Mouse (Mus musculus) hindbrain, embryonic 13.5 days (tissue): ENCODE measurements around the gene Carns1. TPM values are rescaled to one million over a fixed set of nuclear protein-coding genes. Genes with fewer than 3 reads are reported as not detected.
A peak's percentile ranks its signal among the peaks of the same experiment; 100 is the strongest.

ENCODE experiments used
- ATAC-seq: fragments of 200-750 bp; cut with Nextera tagmentation; 2 replicates; pipeline ENCODE4 v1.8.0; 2017; ENCODE audit warnings: moderate TSS enrichment; ENCODE audit not compliant: low FRiP score
- H3K27ac ChIP-seq: fragments of 300-500 bp; sonication (generic); 2 replicates; pipeline ENCODE4 v1.5.1; 2015; ENCODE audit warnings: inconsistent platforms, mild to moderate bottlenecking, moderate library complexity
- H3K27me3 ChIP-seq: fragments of 300-500 bp; sonication (generic); 2 replicates; pipeline ENCODE4 v1.6.1; 2015; ENCODE audit warnings: mild to moderate bottlenecking, inconsistent platforms
- H3K36me3 ChIP-seq: fragments of 300-500 bp; sonication (generic); 2 replicates; pipeline ENCODE4 v1.6.1; 2015; ENCODE audit warnings: mild to moderate bottlenecking, inconsistent platforms
- H3K4me1 ChIP-seq: fragments of 300-500 bp; sonication (generic); replicated peaks from 2 replicates; pipeline ENCODE4 v1.6.1; 2015; ENCODE audit warnings: inconsistent platforms
- H3K4me2 ChIP-seq: fragments of 300-500 bp; sonication (generic); 2 replicates; pipeline ENCODE4 v1.6.1; 2015; ENCODE audit warnings: inconsistent platforms, mild to moderate bottlenecking, moderate library complexity
- H3K4me3 ChIP-seq: fragments of 300-500 bp; sonication (generic); 2 replicates; pipeline ENCODE4 v1.5.1; 2015; ENCODE audit warnings: mild to moderate bottlenecking, inconsistent platforms
- H3K9ac ChIP-seq: fragments of 300-500 bp; sonication (generic); 2 replicates; pipeline ENCODE4 v1.6.1; 2015; ENCODE audit warnings: mild to moderate bottlenecking, inconsistent platforms
- H3K9me3 ChIP-seq: fragments of 300-500 bp; sonication (generic); 2 replicates; pipeline ENCODE4 v1.6.1; 2016; ENCODE audit warnings: inconsistent platforms
- WGBS: fragments of 180-500 bp; shearing (Covaris S2); methylation state at CpG from one replicate; pipeline ENCODE4 v1.1.7; 2015; 5-methylcytosine and 5-hydroxymethylcytosine counted together
- polyA plus RNA-seq: library from polyadenylated mRNA; unstranded; fragments of >200 nt; fragmentation: Nextera tagmentation; extraction: Ambion mirVana; gene quantifications from 2 replicates; pipeline ENCODE4 v1.2.1, GENCODE M21; 2015

Gene Carns1
- polyA plus RNA-seq, result 5.1 and 5.6 TPM in 2 replicates

DNA sequence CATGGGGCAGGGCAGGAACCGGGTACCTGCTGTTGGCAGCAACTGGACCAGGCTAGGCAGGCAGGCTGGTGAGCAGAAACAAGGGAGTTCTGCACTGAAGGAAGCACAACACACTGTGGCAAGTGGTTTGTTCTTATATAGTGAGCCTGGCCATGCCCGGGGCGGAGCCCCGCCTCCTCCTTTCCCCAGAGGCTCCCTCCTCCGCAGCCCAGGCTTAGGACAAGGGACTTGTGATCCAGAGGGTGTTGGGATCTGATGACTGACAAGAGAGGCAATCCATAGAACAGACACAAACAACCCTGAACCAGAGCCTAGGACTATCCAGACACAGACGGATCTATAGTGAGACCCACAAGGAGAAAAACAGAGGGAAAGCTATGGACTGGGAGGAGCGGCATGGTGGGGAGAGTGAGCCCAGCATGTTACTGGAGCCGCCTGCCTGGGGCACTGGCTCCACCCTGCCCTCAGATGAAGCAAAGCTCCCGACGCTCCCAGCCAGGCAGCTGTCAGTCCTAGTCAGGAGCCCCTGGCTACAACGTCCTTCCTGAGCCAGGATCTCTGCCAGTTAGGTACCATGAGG is at the start of gene Carns1:
Gene Carns1 (minus strand): TSS at position 112 of the 580 bp plus-strand sequence.
- Histone ChIP-seq H3K27ac (no peak within 1 kb of the TSS), H3K4me3 (peak within 1 kb of the TSS; percentile 4), H3K9me3 (no peaks in the 10 kb centered on the region), H3K4me2 (peak within 1 kb of the TSS; percentile 31), H3K4me1 (peaks cover 17% of the 10 kb centered on the region), H3K27me3 (0 out of 2 replicates have a peak, but pooled peaks cover 2% of the 10 kb centered on the region), H3K36me3 (no peaks in the 10 kb centered on the region), H3K9ac (peak within 1 kb of the TSS; percentile 60; the same call in 1 of the 2 replicates)
- 4% methylated on average over 11 of the region's 11 CpGs for WGBS
- peak; percentile 37; the same call in 1 of the 2 replicates for ATAC-seq

DNA sequence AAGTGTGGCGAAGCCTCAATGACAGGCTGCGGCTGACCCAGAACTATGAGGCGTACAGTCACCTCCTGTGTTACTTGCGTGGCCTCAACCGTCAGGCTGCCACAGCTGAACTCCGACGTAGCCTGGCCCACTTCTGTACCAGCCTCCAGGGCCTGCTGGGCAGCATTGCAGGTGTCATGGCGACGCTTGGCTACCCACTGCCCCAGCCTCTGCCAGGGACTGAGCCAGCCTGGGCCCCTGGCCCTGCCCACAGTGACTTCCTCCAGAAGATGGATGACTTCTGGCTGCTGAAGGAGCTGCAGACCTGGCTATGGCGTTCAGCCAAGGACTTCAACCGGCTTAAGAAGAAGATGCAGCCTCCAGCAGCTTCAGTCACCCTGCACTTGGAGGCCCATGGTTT is 46.9 kb upstream of the Carns1 start:
- ATAC-seq, result no peak
- H3K4me3 ChIP-seq, result no peak overlapping the region
- H3K36me3 ChIP-seq, result no peaks in the 10 kb centered on the region
- H3K4me2 ChIP-seq, result no peak overlapping the region
- peaks cover 25% of the 10 kb centered on the region for H3K4me1 ChIP-seq
- H3K27me3 ChIP-seq, result peaks cover 59% of the 10 kb centered on the region
- peak overlapping the region; percentile 6; the same call in 1 of the 2 replicates for H3K9ac ChIP-seq
- no peaks in the 10 kb centered on the region for H3K9me3 ChIP-seq
- WGBS, result 77% methylated on average over 11 of the region's 11 CpGs
- no peak overlapping the region for H3K27ac ChIP-seq

DNA sequence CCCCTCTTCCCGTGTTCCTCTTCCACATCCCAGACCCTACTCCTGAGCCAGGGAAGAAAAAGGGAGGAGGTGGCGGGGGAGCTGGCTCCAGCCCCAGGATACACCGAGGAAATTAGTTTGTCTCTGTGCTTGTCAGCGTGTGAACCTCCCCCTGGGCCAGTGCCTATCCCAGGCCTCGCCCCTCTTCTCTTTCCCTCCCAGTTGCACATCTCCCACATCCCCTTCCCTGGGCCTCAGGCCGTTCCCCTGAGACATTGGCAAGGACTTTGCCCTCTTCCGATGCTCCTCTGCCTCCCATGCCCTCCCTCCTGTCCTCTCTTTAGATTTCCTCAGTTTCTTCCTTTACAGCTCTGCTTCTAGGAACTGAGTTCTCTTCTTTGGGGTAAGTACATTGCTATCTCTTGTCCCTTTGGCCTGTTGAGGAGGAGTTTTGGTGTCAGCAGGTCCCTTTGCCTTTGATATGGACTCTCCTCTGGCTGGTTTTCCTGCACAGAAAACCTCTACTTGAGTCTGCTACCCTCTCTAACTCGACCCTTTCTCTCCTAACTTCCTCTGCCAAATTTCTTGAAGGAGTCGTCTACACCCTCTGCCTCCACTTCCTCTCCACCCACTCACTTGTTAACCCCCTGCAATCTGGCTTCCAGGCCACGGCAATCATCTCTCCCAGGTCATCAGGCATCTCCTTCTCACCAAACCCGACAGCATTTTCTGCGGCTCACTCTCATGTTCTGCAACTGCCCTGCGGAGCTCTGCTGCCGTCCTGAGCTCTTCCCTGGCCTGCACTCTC is 45.9 kb upstream of the Carns1 start:
- Histone ChIP-seq H3K4me3 (no peak overlapping the region), H3K36me3 (no peaks in the 10 kb centered on the region), H3K9ac (peak overlapping the region; percentile 19; the same call in 1 of the 2 replicates), H3K4me2 (no peak overlapping the region), H3K4me1 (peaks cover 34% of the 10 kb centered on the region), H3K27me3 (peaks cover 63% of the 10 kb centered on the region), H3K9me3 (no peaks in the 10 kb centered on the region), H3K27ac (no peak overlapping the region)
- WGBS, result 46% methylated on average over 14 of the region's 14 CpGs
- ATAC-seq, result no peak

DNA sequence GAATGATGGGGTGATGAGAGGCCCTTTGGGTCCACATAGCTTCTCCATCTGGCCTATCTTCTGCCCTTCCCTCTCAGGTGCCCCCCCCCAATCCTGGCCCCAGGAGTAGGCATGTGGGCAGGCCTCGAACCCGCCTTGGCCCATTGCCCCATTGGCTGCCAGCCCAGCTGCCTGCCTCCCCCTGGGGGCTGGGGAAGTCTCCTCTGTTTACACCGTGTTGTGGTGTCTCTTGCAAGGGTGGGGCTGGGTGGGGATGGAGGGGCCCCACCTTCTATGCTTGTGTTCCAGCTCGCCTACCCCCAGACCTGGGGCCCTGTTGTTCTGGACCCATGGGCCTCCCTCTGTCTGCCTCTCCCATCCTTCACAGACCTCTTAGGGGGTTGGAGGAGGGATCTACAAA is 45.1 kb upstream of the Carns1 start:
- Histone ChIP-seq H3K27me3 (peaks cover 67% of the 10 kb centered on the region), H3K4me1 (peaks cover 40% of the 10 kb centered on the region), H3K9me3 (no peaks in the 10 kb centered on the region), H3K4me2 (no peak overlapping the region), H3K9ac (peak overlapping the region; percentile 19; the same call in 1 of the 2 replicates), H3K27ac (no peak overlapping the region), H3K36me3 (no peaks in the 10 kb centered on the region), H3K4me3 (no peak overlapping the region)
- 51% methylated on average over 4 of the region's 4 CpGs for WGBS
- ATAC-seq, result no peak

DNA sequence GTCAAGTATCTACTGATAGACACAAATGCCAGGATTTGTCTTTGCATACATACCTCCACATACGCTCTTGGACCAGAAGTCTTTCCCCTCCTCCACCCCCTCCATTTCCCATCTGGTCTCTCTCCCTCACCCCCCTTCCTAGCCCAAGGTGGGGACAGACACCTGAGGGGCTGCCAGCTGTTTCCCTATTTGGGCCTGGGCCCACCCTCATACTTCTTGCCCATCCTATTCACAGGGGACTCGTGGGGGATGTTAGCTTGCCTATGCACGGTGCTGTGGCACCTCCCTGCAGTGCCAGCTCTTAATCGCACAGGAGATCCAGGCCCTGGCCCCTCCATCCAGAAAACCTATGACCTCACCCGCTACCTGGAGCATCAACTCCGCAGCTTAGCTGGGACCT is 44.7 kb upstream of the Carns1 start:
- WGBS, result 86% methylated on average over 6 of the region's 6 CpGs

DNA sequence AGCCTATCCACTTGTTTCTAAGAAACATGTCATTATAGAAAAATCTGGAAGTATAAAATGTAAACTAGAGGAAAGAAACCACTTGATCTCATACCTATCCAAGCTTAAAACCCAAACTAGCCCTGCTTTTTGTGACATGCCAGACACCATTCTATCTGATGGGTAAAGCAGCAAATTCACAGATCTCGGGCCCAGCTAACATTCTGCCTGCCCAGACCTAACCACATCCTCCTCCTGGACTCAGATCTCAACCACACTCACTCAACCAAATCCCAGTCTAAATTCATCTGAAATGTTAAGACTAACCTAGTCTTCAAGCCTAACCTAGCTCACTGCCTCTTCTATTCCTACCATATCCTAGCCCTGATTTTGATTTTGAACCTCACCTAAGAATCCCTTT is 43.5 kb upstream of the Carns1 start:
- no peaks in the 10 kb centered on the region for H3K9me3 ChIP-seq
- ATAC-seq, result no peak
- H3K27ac ChIP-seq, result no peak overlapping the region
- peaks cover 56% of the 10 kb centered on the region for H3K4me1 ChIP-seq
- H3K4me2 ChIP-seq, result no peak overlapping the region
- H3K36me3 ChIP-seq, result no peaks in the 10 kb centered on the region
- 80% methylated on average over 1 of the region's 1 CpGs for WGBS
- H3K27me3 ChIP-seq, result peaks cover 79% of the 10 kb centered on the region
- no peak overlapping the region for H3K4me3 ChIP-seq
- no peak overlapping the region for H3K9ac ChIP-seq

More for the DNA sequence above, 44.7 kb upstream of the Carns1 start:
- no peak for ATAC-seq
- Histone ChIP-seq H3K4me1 (peaks cover 44% of the 10 kb centered on the region), H3K36me3 (no peaks in the 10 kb centered on the region), H3K27ac (no peak overlapping the region), H3K27me3 (peaks cover 70% of the 10 kb centered on the region), H3K4me2 (no peak overlapping the region), H3K4me3 (no peak overlapping the region), H3K9me3 (no peaks in the 10 kb centered on the region), H3K9ac (no peak overlapping the region)

DNA sequence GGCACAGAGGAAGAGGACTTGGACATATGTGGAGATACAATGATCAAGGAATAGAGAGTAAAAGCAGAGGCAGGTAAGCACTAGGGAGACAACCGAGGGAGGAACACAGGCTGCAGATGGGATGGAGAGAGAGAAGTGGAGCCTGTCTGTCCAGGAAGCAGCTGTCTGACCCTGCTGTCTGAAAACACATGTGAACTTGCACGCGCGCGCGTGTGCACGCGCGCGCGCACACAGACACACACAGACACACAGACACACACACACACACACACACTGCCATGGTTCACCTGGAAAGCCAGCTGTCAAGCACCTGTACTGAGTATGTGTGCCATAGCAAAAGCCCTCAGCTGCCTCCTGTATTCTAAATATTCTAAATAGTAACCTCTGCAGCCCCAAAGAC is 43.0 kb upstream of the Carns1 start:
- Histone ChIP-seq H3K4me2 (no peak overlapping the region), H3K4me1 (peaks cover 61% of the 10 kb centered on the region), H3K9ac (no peak overlapping the region; the same call in 1 of the 2 replicates), H3K27ac (no peak overlapping the region), H3K27me3 (peaks cover 81% of the 10 kb centered on the region), H3K4me3 (no peak overlapping the region), H3K9me3 (no peaks in the 10 kb centered on the region), H3K36me3 (no peaks in the 10 kb centered on the region)
- WGBS, result 91% methylated on average over 10 of the region's 11 CpGs
- no peak for ATAC-seq

DNA sequence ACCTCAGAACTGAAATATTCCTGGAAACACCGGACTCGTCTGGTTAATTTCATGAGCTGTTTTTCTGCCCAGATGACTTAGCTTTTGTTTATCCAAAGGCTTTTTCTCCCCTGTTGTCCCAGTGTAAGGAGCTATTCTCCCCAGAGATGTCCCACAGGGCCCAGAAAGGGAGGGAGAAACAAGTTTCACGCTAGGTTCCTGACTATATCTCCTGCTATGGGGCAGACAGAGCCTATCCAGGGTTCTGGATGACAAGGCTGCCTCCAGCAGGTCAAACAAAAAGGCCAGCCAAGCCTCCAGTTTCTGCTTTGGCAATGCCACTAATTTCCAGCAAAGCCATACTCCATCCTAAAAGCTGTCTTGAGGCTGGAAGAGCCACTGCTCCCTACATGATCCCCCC is 42.6 kb upstream of the Carns1 start:
- no peaks in the 10 kb centered on the region for H3K36me3 ChIP-seq
- 52% methylated on average over 3 of the region's 3 CpGs for WGBS
- no peak overlapping the region for H3K4me3 ChIP-seq
- ATAC-seq, result no peak
- peaks cover 85% of the 10 kb centered on the region for H3K27me3 ChIP-seq
- no peak overlapping the region for H3K4me2 ChIP-seq
- no peak overlapping the region for H3K27ac ChIP-seq
- H3K4me1 ChIP-seq, result peaks cover 65% of the 10 kb centered on the region
- H3K9me3 ChIP-seq, result no peaks in the 10 kb centered on the region
- no peak overlapping the region; the same call in 1 of the 2 replicates for H3K9ac ChIP-seq

DNA sequence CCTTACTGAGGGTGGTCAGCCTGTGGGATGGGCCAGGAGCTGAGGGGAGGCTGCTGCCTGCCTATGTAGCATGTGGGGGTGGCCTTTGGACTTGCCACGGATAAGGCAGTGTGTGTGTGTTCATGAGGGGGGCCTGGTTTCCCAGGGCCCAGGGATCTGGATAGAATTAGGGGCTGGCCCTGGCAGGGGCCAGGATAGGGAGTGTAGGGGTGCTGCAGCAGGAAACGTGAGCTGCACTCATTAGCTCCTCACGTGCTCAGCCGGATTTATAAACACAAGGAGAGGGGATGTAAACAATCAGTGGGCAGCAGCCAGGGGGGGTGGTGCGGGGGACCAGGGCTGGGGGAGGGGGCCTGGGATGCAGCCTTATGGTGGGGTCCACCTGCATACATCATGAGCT is 41.9 kb upstream of the Carns1 start:
- H3K4me1 ChIP-seq, result peaks cover 66% of the 10 kb centered on the region

DNA sequence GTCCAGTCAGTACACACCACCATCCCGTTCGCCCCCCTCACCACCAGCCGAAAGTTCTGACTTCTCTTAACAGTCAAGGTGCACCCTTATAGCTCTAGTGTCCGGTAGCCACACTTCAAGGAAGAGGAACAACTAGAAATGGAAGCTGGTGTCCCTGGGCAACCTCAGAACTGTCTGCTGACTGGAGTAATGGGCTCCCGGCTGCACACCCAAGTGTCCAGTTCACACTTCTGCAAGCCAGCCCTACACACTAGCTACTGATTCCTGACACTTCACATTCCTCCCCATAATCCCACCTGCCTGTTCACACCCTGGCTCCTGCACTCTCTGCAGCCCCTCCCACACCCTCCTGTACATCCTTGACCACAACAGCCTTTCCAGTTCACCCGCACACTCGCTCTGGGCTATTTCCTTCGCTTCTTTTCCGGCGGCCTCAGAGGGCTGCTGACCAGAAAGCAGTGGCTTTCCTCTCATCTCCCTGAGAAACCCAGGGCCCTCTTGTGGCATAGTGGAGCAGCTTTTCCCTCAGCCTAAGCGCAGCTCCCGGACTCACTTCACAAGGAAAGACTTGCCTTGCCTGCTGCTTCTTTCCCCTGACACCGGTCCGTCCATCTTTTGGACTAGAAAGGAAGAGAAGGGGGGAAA is 40.9 kb upstream of the Carns1 start:
- Histone ChIP-seq H3K4me3 (no peak overlapping the region), H3K36me3 (no peaks in the 10 kb centered on the region), H3K9me3 (no peaks in the 10 kb centered on the region), H3K27me3 (peaks cover 94% of the 10 kb centered on the region), H3K4me1 (peaks cover 57% of the 10 kb centered on the region), H3K27ac (no peak overlapping the region), H3K9ac (no peak overlapping the region), H3K4me2 (no peak overlapping the region)
- 22% methylated on average over 14 of the region's 14 CpGs for WGBS
- no peak for ATAC-seq

More for the DNA sequence above, 41.9 kb upstream of the Carns1 start:
- Histone ChIP-seq H3K9me3 (no peaks in the 10 kb centered on the region), H3K9ac (no peak overlapping the region), H3K36me3 (no peaks in the 10 kb centered on the region), H3K4me2 (no peak overlapping the region), H3K27me3 (peaks cover 91% of the 10 kb centered on the region), H3K4me3 (no peak overlapping the region), H3K27ac (no peak overlapping the region)
- WGBS, result 16% methylated on average over 5 of the region's 5 CpGs
- no peak for ATAC-seq

DNA sequence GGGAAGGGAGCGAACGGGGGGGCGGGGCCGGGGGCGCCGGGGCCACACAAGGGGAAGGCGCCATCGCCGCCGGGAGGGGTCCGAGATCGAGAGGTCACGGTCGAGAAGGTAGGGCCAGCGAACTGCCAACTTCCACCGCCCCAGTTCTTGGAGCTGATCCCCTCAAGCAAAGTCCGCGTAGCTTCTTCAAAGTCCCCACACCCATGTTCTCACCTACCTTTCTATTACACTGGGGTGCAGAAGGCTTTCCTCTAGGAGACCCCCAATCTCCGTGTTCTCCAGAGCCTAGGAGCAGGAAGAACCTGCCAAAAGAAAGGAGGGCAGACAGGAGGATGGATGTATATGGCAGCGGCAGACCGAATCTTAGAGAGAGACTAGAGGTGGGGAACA is 40.2 kb upstream of the Carns1 start:
- H3K36me3 ChIP-seq, result no peaks in the 10 kb centered on the region
- peaks cover 50% of the 10 kb centered on the region for H3K4me1 ChIP-seq
- H3K9ac ChIP-seq, result peak overlapping the region; percentile 75
- H3K27me3 ChIP-seq, result peaks cover 94% of the 10 kb centered on the region
- no peak for ATAC-seq
- WGBS, result 2% methylated on average over 15 of the region's 21 CpGs
- peak overlapping the region; percentile 91 for H3K4me2 ChIP-seq
- H3K4me3 ChIP-seq, result peak overlapping the region; percentile 54
- H3K9me3 ChIP-seq, result no peaks in the 10 kb centered on the region
- H3K27ac ChIP-seq, result no peak overlapping the region

DNA sequence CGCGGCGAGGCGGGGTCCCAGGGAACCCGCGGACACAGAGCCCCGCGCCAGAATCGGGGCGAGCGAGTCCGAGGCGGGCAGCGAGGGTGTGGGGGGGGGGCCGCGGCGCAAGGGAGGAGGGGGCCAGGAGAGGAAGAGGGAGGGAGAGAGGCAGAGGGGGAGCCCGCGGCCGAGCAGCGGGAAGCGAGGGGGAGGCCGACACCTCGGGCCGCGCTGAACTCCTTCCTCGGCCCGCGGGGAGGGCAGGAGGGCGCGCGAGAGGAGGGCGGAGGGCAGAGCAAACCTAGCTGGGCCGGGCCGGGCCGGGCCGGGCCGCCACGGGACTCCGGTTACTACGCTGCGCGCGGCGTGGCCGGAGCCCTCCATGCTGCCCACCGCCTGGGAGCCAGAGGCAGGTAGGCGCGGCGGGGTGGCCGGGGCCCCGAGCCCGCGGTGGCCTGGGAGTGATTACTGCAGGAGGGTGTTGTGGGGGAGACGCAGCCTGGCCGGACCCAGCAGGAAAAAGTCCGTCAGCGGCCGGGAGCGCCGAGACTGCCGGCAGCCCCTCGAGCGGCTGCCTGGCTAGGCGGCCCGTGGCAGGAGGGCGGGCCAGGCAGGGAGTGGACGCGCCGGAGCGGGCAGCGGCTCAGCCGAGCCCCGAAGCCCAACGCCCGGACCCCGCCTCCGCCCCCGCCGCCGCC is 39.6 kb upstream of the Carns1 start:
- H3K4me3 ChIP-seq, result peak overlapping the region; percentile 54
- H3K4me2 ChIP-seq, result peak overlapping the region; percentile 91
- peak overlapping the region; percentile 75 for H3K9ac ChIP-seq
- H3K36me3 ChIP-seq, result no peaks in the 10 kb centered on the region
- peaks cover 92% of the 10 kb centered on the region for H3K27me3 ChIP-seq
- H3K27ac ChIP-seq, result no peak overlapping the region
- ATAC-seq, result no peak
- no peaks in the 10 kb centered on the region for H3K9me3 ChIP-seq
- under 1% methylated on average over 66 of the region's 81 CpGs for WGBS
- peaks cover 45% of the 10 kb centered on the region for H3K4me1 ChIP-seq
